Mouse (Mus musculus) left cerebral cortex, adult 18-20 months (tissue): ENCODE data around the gene Gm648. TPM values are rescaled to one million over a fixed set of nuclear protein-coding genes. Genes with fewer than 3 reads are reported as not detected.
"Not testable (repeated sequence)": the region's sequence is repeated elsewhere in the genome, so short reads cannot be mapped to it uniquely, and the experiment has no call there.

Experiments used
- DNase-seq, 2 experiments: peaks; one replicate each; pipeline ENCODE4 v3.0.0; 2021 to 2022; ENCODE audit warnings: low spot score in 2 of 2, mixed read lengths in 1 of 2
- long read RNA-seq, 2 experiments: library from polyadenylated mRNA; stranded (forward); transcript quantifications; one replicate each; pipeline ENCODE4 v2.0.0; 2021
- microRNA-seq, 2 experiments: library from miRNA; unstranded; fragments of <30 nt; microRNA quantifications; one replicate each; pipeline ENCODE4 v1.2.0; 2021
- total RNA-seq, 2 experiments: library from RNA; stranded (reverse); gene quantifications; 2 replicates each; pipeline ENCODE4 v1.2.3; 2021

Gene Gm648
- total RNA-seq, result not detected
- long read RNA-seq, experiment 1, result 0 reads
- long read RNA-seq, experiment 2, result 0 reads

DNA sequence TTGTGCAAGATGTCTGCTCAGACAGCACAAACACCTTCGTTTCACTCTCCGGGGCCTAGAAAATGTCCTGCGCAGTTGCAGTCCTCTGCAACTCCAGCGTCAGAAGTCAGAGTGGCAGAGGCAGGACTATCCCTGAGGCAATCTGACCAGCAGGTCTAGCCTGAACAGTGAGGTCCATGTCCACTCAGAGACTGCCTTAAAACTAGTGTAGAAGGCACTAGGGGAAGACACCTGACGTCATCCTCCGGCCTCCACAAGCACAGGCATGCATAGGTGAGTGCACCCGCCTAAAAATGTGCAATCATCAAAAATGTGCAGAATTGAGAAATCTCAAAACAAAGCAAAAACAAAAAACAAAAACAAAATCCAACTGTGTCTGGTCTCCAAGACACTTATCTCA is at the start of gene Gm648:
TSS of gene Gm648 (minus strand) at position 101 of the 400 bp plus-strand sequence.
- no peak for DNase-seq

- DNase-seq, result peak; percentile 87 to 90
Measured at GRCm38 (mm10) chrX:56597887-56598640, 48.7 kb upstream of the Gm648 start, which contains the start of gene Mmgt1. Mmgt1 (minus strand) TSS chrX:56598069.

GRCm38 (mm10) chrX:56597219-56597886 is 47.9 kb upstream of the Gm648 start:
- no peak for DNase-seq

GRCm38 (mm10) chrX:56578200-56578599 is 28.8 kb upstream of the Gm648 start:
- DNase-seq, result no peak

DNA sequence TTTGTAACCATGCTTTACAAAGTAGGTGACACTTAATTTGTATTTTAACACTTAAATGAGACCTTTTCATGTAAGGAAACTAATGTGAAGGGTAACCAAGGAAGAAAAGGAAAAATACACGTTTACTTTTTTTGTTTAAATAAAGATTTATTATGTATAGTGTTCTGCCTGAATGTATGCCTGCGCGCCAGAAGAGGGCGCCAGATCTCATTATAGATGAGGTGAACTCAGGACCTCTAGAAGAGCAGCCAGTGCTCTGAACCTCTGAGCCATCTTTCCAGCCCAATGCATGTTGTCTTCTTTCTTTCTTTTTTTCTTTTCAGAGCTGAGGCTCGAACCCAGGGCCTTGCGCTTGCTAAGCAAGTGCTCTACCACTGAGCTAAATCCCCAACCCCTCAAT is 23.1 kb upstream of the Gm648 start:
- DNase-seq, result no peak

DNA sequence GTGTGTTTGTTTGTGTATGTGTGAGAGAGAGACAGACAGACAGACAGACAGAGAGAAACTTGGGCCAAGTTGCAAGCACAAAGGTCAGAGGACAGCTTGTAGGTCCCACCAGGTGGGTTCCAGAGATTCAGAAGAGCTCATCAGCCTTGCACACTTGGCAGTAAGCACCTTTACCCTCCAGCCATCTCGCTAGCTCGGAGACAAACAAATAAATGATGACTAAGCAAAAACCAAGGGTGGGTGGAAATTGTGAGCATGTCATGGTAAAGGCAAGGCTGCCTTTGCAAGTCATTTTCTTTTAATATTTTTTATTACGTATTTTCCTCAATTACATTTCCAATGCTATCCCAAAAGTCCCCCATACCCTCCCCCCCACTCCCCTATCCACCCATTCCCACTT is 4.2 kb upstream of the Gm648 start:
- DNase-seq, result no peak

GRCm38 (mm10) chrX:56537162-56537561 is 12.2 kb downstream of the Gm648 start:
- DNase-seq, result peak; percentile 5 to 17

- peak; percentile 50 to 66 for DNase-seq
Measured at GRCm38 (mm10) chrX:56531266-56531665, 18.1 kb downstream of the Gm648 start.

GRCm38 (mm10) chrX:56524442-56524841 is 25.0 kb downstream of the Gm648 start, which contains the start of gene Gm10477:
Gm10477 (plus strand) TSS chrX:56524742.
- not testable (repeated sequence) for DNase-seq

DNA sequence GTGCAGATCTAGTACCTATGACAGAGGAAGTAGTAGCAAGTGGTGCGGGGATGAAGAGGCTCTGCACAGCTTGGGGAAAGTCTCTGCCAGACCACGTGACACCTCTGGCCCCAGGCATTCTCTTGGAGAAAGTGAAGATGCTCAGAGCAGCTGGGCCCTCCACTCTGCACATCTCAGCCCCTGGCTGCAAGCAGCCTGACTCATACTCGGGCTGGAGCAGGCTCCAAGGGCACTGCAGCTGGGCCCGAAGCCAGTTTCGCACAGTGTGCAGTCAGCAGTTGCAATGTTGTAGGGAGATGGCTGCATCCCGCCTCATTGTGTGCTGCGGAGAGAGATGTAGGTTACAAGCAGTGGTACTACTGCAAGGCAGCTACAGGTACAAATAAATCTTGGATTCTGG is 52.2 kb downstream of the Gm648 start:
- no peak for DNase-seq

Small RNA genes lying within 50 kb of the gene (microRNA-seq; reads per million reads assigned to microRNA genes)
- 0 to 0.42 reads per million in 2 experiments for gene Mir5116

Other genes starting within 250 kb of the Gm648 start
- 1 to 10 TPM; 4.3 to 4.6 TPM for gene Zfp449, start 203.2 kb downstream of the Gm648 start, total RNA-seq
- gene Smim10l2a, start 175.0 kb downstream of the Gm648 start, total RNA-seq, result 10 to 100 TPM; 17.0 to 22.4 TPM
- not detected for gene Gm2174, start 101.6 kb downstream of the Gm648 start, total RNA-seq
- gene Ints6l, start 94.7 kb downstream of the Gm648 start, total RNA-seq, result 10 to 100 TPM; 32.1 to 35.7 TPM
- gene Gm10477, start 24.9 kb downstream of the Gm648 start, total RNA-seq, result not detected
- gene Mmgt1, start 48.5 kb upstream of the Gm648 start, total RNA-seq, result 10 to 100 TPM; 24.4 to 25.0 TPM
- gene Slc9a6, start 60.2 kb upstream of the Gm648 start, total RNA-seq, result 100 to 1,000 TPM; 114 TPM
- 10 to 100 TPM; 83.4 to 90.6 TPM for gene Fhl1, start 182.2 kb upstream of the Gm648 start, total RNA-seq